In the genomic region with DNA sequence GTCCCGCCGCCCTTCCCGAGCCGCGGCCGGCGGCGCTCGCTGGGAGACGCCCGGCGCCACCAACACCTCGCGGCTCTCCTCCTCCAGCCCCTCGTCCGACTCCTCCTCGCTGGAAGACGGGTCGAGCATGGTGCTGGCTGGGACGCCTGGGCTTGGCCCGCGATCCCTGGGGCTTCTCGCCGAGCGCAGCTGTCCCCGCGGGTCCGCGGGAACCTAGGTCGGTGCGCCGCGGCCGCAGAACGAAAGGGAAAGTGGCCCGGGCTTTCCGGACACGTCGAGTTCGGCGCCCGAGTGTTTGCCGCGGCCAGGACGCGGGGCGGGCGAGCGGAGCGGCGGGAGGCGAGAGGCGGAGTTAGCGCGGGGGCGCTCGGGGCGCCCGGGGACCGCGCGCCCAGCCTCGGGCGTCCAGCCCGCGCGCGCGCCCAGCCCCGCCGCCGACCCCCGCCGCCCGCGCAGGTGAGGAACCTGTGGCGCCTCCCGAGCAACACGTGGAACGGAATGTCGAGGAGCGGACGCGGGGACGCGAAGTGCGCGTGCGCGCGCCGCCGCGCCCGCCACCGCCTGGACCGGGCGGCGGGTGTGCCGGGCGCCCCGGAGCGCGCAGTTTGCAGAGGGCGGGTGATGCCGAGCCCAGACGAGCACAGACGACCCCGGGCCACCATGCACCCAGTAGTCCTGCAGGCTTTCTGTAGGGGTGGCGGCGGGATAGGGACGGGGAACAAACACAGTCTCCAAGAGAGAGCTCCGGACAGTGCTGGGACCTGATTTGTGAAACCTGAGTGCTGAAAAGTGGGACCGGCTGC, we compare ENCODE assay signal across 9 mouse cellular contexts. TPM values are rescaled to one million over a fixed set of nuclear protein-coding genes. Genes with fewer than 3 reads are reported as not detected.
DNase-seq lines count a peak whose midpoint lies in the region; ATAC-seq and TF ChIP-seq lines count a peak whose summit lies in the region.
"Had no signal": no experiment of that assay in that cellular context is flagged by ENCODE, and none has a peak within 500 bp of the region (broad histone marks: within the 10 kb centered on the region; RNA-seq: fewer than 3 reads in every experiment).

A gene (minus strand): TSS at position 413 of the 803 bp plus-strand sequence.

- peak within 1 kb of the TSS; percentile 87 for H3K4me2 ChIP-seq in limb, embryonic 13.5 days (replicated peaks)
- peak within 1 kb of the TSS; percentile 70 for H3K4me2 ChIP-seq in midbrain, embryonic 11.5 days
- peak within 1 kb of the TSS; percentile 91 for H3K4me2 ChIP-seq in stomach, embryonic 14.5 days (replicated peaks; ENCODE audit: low read depth, low read length)

- H3K79me2 ChIP-seq in heart, adult 2 months (replicated peaks; ENCODE audit: control insufficient read depth, insufficient read depth, low read length), result no peaks in the 10 kb centered on the region

- H3K9ac ChIP-seq in heart, adult 2 months (ENCODE audit: low read depth, low read length), result peak within 1 kb of the TSS; percentile 80
- peak within 1 kb of the TSS; percentile 68 for H3K9ac ChIP-seq in limb, embryonic 13.5 days
- H3K9ac ChIP-seq in midbrain, embryonic 11.5 days (ENCODE audit: low read length), result peak within 1 kb of the TSS; percentile 53
- H3K9ac ChIP-seq in stomach, embryonic 14.5 days (replicated peaks; ENCODE audit: low read depth, low read length), result peak within 1 kb of the TSS; percentile 57

- no peak for TF ChIP-seq EP300 in heart, adult 2 months (IDR thresholded peaks at IDR 0.05; ENCODE audit: insufficient read depth, low read depth, low read length)

- H3K4me1 ChIP-seq in heart, adult 2 months (ENCODE audit: control insufficient read depth, insufficient read depth, low read length), result no peaks in the 10 kb centered on the region
- peaks cover 4% of the 10 kb centered on the region; the same call in 1 of the 2 replicates for H3K4me1 ChIP-seq in limb, embryonic 13.5 days
- H3K4me1 ChIP-seq in midbrain, embryonic 11.5 days (ENCODE audit: control insufficient read depth, insufficient read depth, low read length), result peaks cover 4% of the 10 kb centered on the region; the same call in 1 of the 2 replicates
- H3K4me1 ChIP-seq in stomach, embryonic 14.5 days (ENCODE audit: control insufficient read depth, insufficient read depth, low read length), result no peaks in the 10 kb centered on the region

- H3K27ac ChIP-seq in left cerebral cortex, adult 2 months, result peak within 1 kb of the TSS; percentile 78
- H3K27ac ChIP-seq in heart, adult 2 months, result peak within 1 kb of the TSS; percentile 59
- H3K27ac ChIP-seq in limb, embryonic 13.5 days, result no peak within 1 kb of the TSS
- no peak within 1 kb of the TSS for H3K27ac ChIP-seq in midbrain, embryonic 11.5 days (ENCODE audit: low read depth, low read length)
- H3K27ac ChIP-seq in stomach, embryonic 14.5 days (ENCODE audit: low read length), result no peak within 1 kb of the TSS

- no peak for TF ChIP-seq CTCF in left cerebral cortex, adult 2 months (IDR thresholded peaks at IDR 0.05)
- no peak for TF ChIP-seq CTCF in heart, adult 2 months (IDR thresholded peaks at IDR 0.05)

- H3K4me3 ChIP-seq in left cerebral cortex, adult 2 months, result peak within 1 kb of the TSS; percentile 75
- H3K4me3 ChIP-seq in heart, adult 2 months, result peak within 1 kb of the TSS; percentile 72
- peak within 1 kb of the TSS; percentile 72 for H3K4me3 ChIP-seq in limb, embryonic 13.5 days
- H3K4me3 ChIP-seq in midbrain, embryonic 11.5 days (ENCODE audit: low read depth, low read length), result peak within 1 kb of the TSS; percentile 65
- peak within 1 kb of the TSS; percentile 72 for H3K4me3 ChIP-seq in stomach, embryonic 14.5 days (ENCODE audit: low read depth, low read length)

- WGBS in heart, adult 2 months, result 2% methylated on average over 104 of the region's 114 CpGs
- under 1% methylated on average over 112 of the region's 114 CpGs for WGBS in limb, embryonic 13.5 days
- WGBS in midbrain, embryonic 11.5 days, result under 1% methylated on average over 102 of the region's 114 CpGs
- WGBS in stomach, embryonic 14.5 days, result under 1% methylated on average over 111 of the region's 114 CpGs

- H3K36me3 ChIP-seq in heart, adult 2 months (ENCODE audit: control insufficient read depth, insufficient read depth, low read length), result no peaks in the 10 kb centered on the region
- H3K36me3 ChIP-seq in limb, embryonic 13.5 days, result no peaks in the 10 kb centered on the region
- no peaks in the 10 kb centered on the region for H3K36me3 ChIP-seq in midbrain, embryonic 11.5 days (ENCODE audit: control insufficient read depth, insufficient read depth, low read length)
- no peaks in the 10 kb centered on the region for H3K36me3 ChIP-seq in stomach, embryonic 14.5 days (ENCODE audit: control insufficient read depth, insufficient read depth, low read length)

- ATAC-seq in limb, embryonic 13.5 days (ENCODE audit: low FRiP score, low read depth), result peak; percentile 78
- ATAC-seq in midbrain, embryonic 11.5 days (ENCODE audit: low FRiP score), result peak; percentile 81
- peak; percentile 82 for ATAC-seq in stomach, embryonic 14.5 days (ENCODE audit: insufficient number of reproducible peaks, insufficient read depth, low FRiP score, low read depth)

- intact Hi-C loops in left cerebral cortex, adult 2 months (cut with DNase I), result loop anchor here (10.0 kb wide), 1 partner anchor 344 kb away; no protein-coding TSS in a partner anchor
- intact Hi-C loops in heart, adult 2 months (cut with DNase I), result no loop called here

- TF ChIP-seq POLR2A in heart, adult 2 months (IDR thresholded peaks at IDR 0.05; ENCODE audit: insufficient read depth, low read depth, low read length), result no peak

- H3K9me3 ChIP-seq in limb, embryonic 13.5 days, result no peaks in the 10 kb centered on the region
- no peaks in the 10 kb centered on the region for H3K9me3 ChIP-seq in midbrain, embryonic 11.5 days (ENCODE audit: control insufficient read depth, low read length)
- no peaks in the 10 kb centered on the region for H3K9me3 ChIP-seq in stomach, embryonic 14.5 days (ENCODE audit: control insufficient read depth, low read depth, low read length)

- peak; percentile 34 to 52 for DNase-seq in left cerebral cortex, adult 2 months (ENCODE audit: extremely low spot score in 1 of 2, low spot score in 2 of 2)
- no peak for DNase-seq in left cerebral cortex, adult 9 months (ENCODE audit: low spot score in 2 of 2)
- DNase-seq in embryo, embryonic 9.5 days (ENCODE audit: extremely low spot score), result peak; percentile 63
- peak; percentile 73 to 74 for DNase-seq in heart, adult 2 months
- peak; percentile 53 for DNase-seq in kidney, adult 11 months
- peak; percentile 95 for DNase-seq in midbrain, embryonic 11.5 days (ENCODE audit: low spot score, missing footprints)

- H3K27me3 ChIP-seq in heart, adult 2 months (ENCODE audit: control insufficient read depth, insufficient read depth, low read length), result no peaks in the 10 kb centered on the region
- H3K27me3 ChIP-seq in limb, embryonic 13.5 days, result peaks cover 31% of the 10 kb centered on the region
- H3K27me3 ChIP-seq in midbrain, embryonic 11.5 days (ENCODE audit: control insufficient read depth, insufficient read depth, low read length), result peaks cover 18% of the 10 kb centered on the region
- H3K27me3 ChIP-seq in stomach, embryonic 14.5 days (ENCODE audit: control insufficient read depth, insufficient read depth, low read length), result peaks cover 7% of the 10 kb centered on the region; the same call in 1 of the 2 replicates

RNA-seq across cellular contexts. Expression of the gene that starts here (rescaled TPM):
- 10 to 100 TPM; 82.4 to 91.4 TPM for total RNA-seq in left cerebral cortex, adult 2 months (2021)
- 1 to 10 TPM; 1.1 to 1.4 TPM for total RNA-seq in heart, adult 2 months (2021)
- 0.70 and 0.72 TPM in 2 replicates for polyA plus RNA-seq in heart, adult 2 months (2012; rRNA removed)
- 2.7 and 3.5 TPM in 2 replicates for polyA plus RNA-seq in limb, embryonic 13.5 days (2015; fragmentation: Nextera tagmentation; extraction: Ambion mirVana)
- polyA plus RNA-seq in midbrain, embryonic 11.5 days (2014; fragmentation: Nextera tagmentation; extraction: Ambion mirVana), result 2.6 and 3.2 TPM in 2 replicates
- 2.4 and 4.5 TPM in 2 replicates for polyA plus RNA-seq in stomach, embryonic 14.5 days (2014; fragmentation: Nextera tagmentation; extraction: Ambion mirVana)
- polyA plus RNA-seq: C2C12 had no signal

Comparison
In these comparisons a context has a peak if more than half of its experiments do, and no peak if none do; other contexts are left out.
1. RNA of the gene that starts here (total RNA-seq): 82.4 to 91.4 TPM in left cerebral cortex, adult 2 months; 1.1 to 1.4 TPM in heart, adult 2 months; every median in the first group is over 10 times any median in the second.
2. DNase-seq: peak in left cerebral cortex, adult 2 months (2 of 2), embryo, embryonic 9.5 days (single experiment), heart, adult 2 months (2 of 2), kidney, adult 11 months (single experiment) and midbrain, embryonic 11.5 days (single experiment); none in left cerebral cortex, adult 9 months (0 of 2).
3. H3K27ac ChIP-seq: peak in left cerebral cortex, adult 2 months (single experiment) and heart, adult 2 months (single experiment); none in limb, embryonic 13.5 days (single experiment), midbrain, embryonic 11.5 days (single experiment) and stomach, embryonic 14.5 days (single experiment).
4. Peak in every context shown above with its lines, with median percentiles within 50 percentile points of each other: H3K4me3 ChIP-seq, H3K9ac ChIP-seq, ATAC-seq and H3K4me2 ChIP-seq.